Mouse (Mus musculus) brain, embryonic 14.5 days (tissue): ENCODE results near the gene Abcb9.

Source experiments
- CTCF ChIP-seq: fragments of 200-500 bp; IDR thresholded peaks from 2 replicates; pipeline ENCODE4 v1.5.1; 2012; ENCODE audit warnings: inconsistent platforms, mild to moderate bottlenecking, moderate library complexity, borderline replicate concordance; ENCODE audit not compliant: insufficient read depth, insufficient read length; ENCODE audit errors: extremely low read depth
- POLR2A ChIP-seq: fragments of 200-500 bp; IDR thresholded peaks from 2 replicates; pipeline ENCODE4 v1.6.1; 2012; ENCODE audit warnings: mild to moderate bottlenecking, inconsistent platforms, borderline replicate concordance; ENCODE audit not compliant: poor library complexity, insufficient read depth, insufficient read length, severe bottlenecking; ENCODE audit errors: extremely low read depth

- TF ChIP-seq POLR2A (no peak), CTCF (no peak)
These were observed 43.6 kb downstream of the Abcb9 start for GRCm38 (mm10) chr5:124051899-124052491.
